Mouse (Mus musculus): ENCODE results near the gene Cyp4f13. TPM values are rescaled to one million over a fixed set of nuclear protein-coding genes. Genes with fewer than 3 reads are reported as not detected.

The Cyp4f13 gene
- polyA plus RNA-seq, 1 experiment: 53.3 TPM

DNA sequence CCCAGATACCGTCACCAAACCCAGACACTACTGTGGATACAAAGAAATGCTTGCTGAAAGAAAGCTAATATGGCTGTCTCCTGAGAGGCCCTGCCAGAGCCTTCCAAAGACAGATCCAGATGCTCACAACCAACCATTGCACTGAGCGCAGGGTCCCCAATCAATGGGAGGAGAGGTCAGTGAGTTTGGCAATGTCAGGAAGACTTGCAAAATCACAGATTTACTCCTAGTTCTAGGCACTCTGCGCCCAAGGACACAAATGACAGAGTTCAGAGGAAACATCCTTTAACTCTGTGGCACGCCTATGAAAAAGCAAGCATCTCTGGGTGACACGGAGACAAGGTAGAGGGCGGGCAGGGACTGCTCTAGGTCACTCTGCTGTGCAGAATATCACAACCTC, 57.6 kb downstream of the Cyp4f13 start:
- no peak overlapping the region for H3K4me3 ChIP-seq (ENCODE audit: insufficient read depth, low read length)
- TF ChIP-seq CTCF (IDR thresholded peaks at IDR 0.05; ENCODE audit: low read depth, low read length): no peak
- TF ChIP-seq POLR2A (IDR thresholded peaks at IDR 0.05; ENCODE audit: borderline replicate concordance, low read depth, low read length): no peak
- H3K27ac ChIP-seq (ENCODE audit: insufficient read depth, low read depth, low read length): no peak overlapping the region
- H3K4me1 ChIP-seq (ENCODE audit: control insufficient read depth, insufficient read depth, low read length): peaks cover 6% of the 10 kb centered on the region

GRCm38 (mm10) chr17:32880320-32881218, 66.6 kb downstream of the Cyp4f13 start:
- no peak overlapping the region for H3K4me3 ChIP-seq (ENCODE audit: insufficient read depth, low read length)
- no peak overlapping the region for H3K27ac ChIP-seq (ENCODE audit: insufficient read depth, low read depth, low read length)
- H3K4me1 ChIP-seq (ENCODE audit: control insufficient read depth, insufficient read depth, low read length): no peaks in the 10 kb centered on the region
- TF ChIP-seq CTCF (IDR thresholded peaks at IDR 0.05; ENCODE audit: low read depth, low read length) (no peak), POLR2A (IDR thresholded peaks at IDR 0.05; ENCODE audit: borderline replicate concordance, low read depth, low read length) (no peak)

- Histone ChIP-seq H3K4me3 (ENCODE audit: insufficient read depth, low read length) (no peak overlapping the region), H3K4me1 (ENCODE audit: control insufficient read depth, insufficient read depth, low read length) (no peaks in the 10 kb centered on the region), H3K27ac (ENCODE audit: insufficient read depth, low read depth, low read length) (no peak overlapping the region)
- TF ChIP-seq CTCF (IDR thresholded peaks at IDR 0.05; ENCODE audit: low read depth, low read length): no peak
- TF ChIP-seq POLR2A (IDR thresholded peaks at IDR 0.05; ENCODE audit: borderline replicate concordance, low read depth, low read length): no peak
These were observed 68.4 kb downstream of the Cyp4f13 start for GRCm38 (mm10) chr17:32878773-32879172.

- TF ChIP-seq CTCF (IDR thresholded peaks at IDR 0.05; ENCODE audit: low read depth, low read length) (no peak), POLR2A (IDR thresholded peaks at IDR 0.05; ENCODE audit: borderline replicate concordance, low read depth, low read length) (no peak)
- Histone ChIP-seq H3K4me1 (ENCODE audit: control insufficient read depth, insufficient read depth, low read length) (no peaks in the 10 kb centered on the region), H3K27ac (ENCODE audit: insufficient read depth, low read depth, low read length) (no peak overlapping the region), H3K4me3 (ENCODE audit: insufficient read depth, low read length) (no peak overlapping the region)
These were observed 69.6 kb downstream of the Cyp4f13 start for GRCm38 (mm10) chr17:32877471-32878171.

Other genes starting within 250 kb of the Cyp4f13 start
- gene Zfp871, start 159.1 kb downstream of the Cyp4f13 start, polyA plus RNA-seq (2012; ENCODE audit: insufficient read depth, insufficient read length, missing spikeins): 44.6 and 47.2 TPM in 2 replicates
- 0.68 and 0.82 TPM in 2 replicates for gene Zfp811, start 137.5 kb downstream of the Cyp4f13 start, polyA plus RNA-seq (2012; ENCODE audit: insufficient read depth, insufficient read length, missing spikeins)
- 9.2 and 9.6 TPM in 2 replicates for gene Zfp799, start 117.1 kb downstream of the Cyp4f13 start, polyA plus RNA-seq (2012; ENCODE audit: insufficient read depth, insufficient read length, missing spikeins)
- gene Zfp870, start 55.8 kb downstream of the Cyp4f13 start, polyA plus RNA-seq (2012; ENCODE audit: insufficient read depth, insufficient read length, missing spikeins): 5.0 and 6.8 TPM in 2 replicates
- not detected in 2 replicates for gene Cyp4f14, start 30.1 kb downstream of the Cyp4f13 start, polyA plus RNA-seq (2012; ENCODE audit: insufficient read depth, insufficient read length, missing spikeins)
- gene Zfp472, start 18.4 kb upstream of the Cyp4f13 start, polyA plus RNA-seq (2012; ENCODE audit: insufficient read depth, insufficient read length, missing spikeins): 6.8 and 12.7 TPM in 2 replicates
- gene Zfp952, start 45.7 kb upstream of the Cyp4f13 start, polyA plus RNA-seq (2012; ENCODE audit: insufficient read depth, insufficient read length, missing spikeins): 9.9 and 10.5 TPM in 2 replicates
- 3.3 and 4.7 TPM in 2 replicates for gene Zfp763, start 86.0 kb upstream of the Cyp4f13 start, polyA plus RNA-seq (2012; ENCODE audit: insufficient read depth, insufficient read length, missing spikeins)
- gene 4921501E09Rik, start 120.7 kb upstream of the Cyp4f13 start, polyA plus RNA-seq (2012; ENCODE audit: insufficient read depth, insufficient read length, missing spikeins): not detected in 2 replicates
- gene Zfp563, start 141.9 kb upstream of the Cyp4f13 start, polyA plus RNA-seq (2012; ENCODE audit: insufficient read depth, insufficient read length, missing spikeins): 4.7 and 7.1 TPM in 2 replicates
- not detected in 2 replicates for gene Morc2b, start 192.3 kb upstream of the Cyp4f13 start, polyA plus RNA-seq (2012; ENCODE audit: insufficient read depth, insufficient read length, missing spikeins)
- not detected in 2 replicates for gene Olfr55, start 221.0 kb upstream of the Cyp4f13 start, polyA plus RNA-seq (2012; ENCODE audit: insufficient read depth, insufficient read length, missing spikeins)
- gene Olfr239, start 243.9 kb upstream of the Cyp4f13 start, polyA plus RNA-seq (2012; ENCODE audit: insufficient read depth, insufficient read length, missing spikeins): not detected in 2 replicates

Measured in bone marrow macrophage, adult 2 months (primary cell).